Mouse (Mus musculus): ENCODE measurements around the gene Klhdc7a. TPM values are rescaled to one million over a fixed set of nuclear protein-coding genes. Genes with fewer than 3 reads are reported as not detected.

Gene Klhdc7a
- total and polyA plus RNA-seq, 2 experiments from 2014 or later: 0.25 to 1.4 TPM

- Histone ChIP-seq H3K27ac (ENCODE audit: low read depth, low read length) (no peak overlapping the region), H3K4me3 (ENCODE audit: low read depth, low read length) (no peak overlapping the region), H3K4me2 (ENCODE audit: low read depth, low read length, poor library complexity, severe bottlenecking) (no peak overlapping the region), H3K36me3 (ENCODE audit: insufficient read depth, low read length) (no peaks in the 10 kb centered on the region), H3K9ac (replicated peaks; ENCODE audit: low read length, poor library complexity, severe bottlenecking) (no peak overlapping the region), H3K9me3 (ENCODE audit: low read length) (no peaks in the 10 kb centered on the region), H3K27me3 (ENCODE audit: insufficient read depth, low read length) (no peaks in the 10 kb centered on the region), H3K4me1 (ENCODE audit: insufficient read depth, low read length) (no peaks in the 10 kb centered on the region)
- no peak for ATAC-seq (ENCODE audit: low FRiP score)
- TF ChIP-seq CTCF (IDR thresholded peaks at IDR 0.05): no peak
- no peak for DNase-seq (ENCODE audit: low spot score)
- WGBS: 77% methylated on average over 5 of the region's 5 CpGs
Measured at GRCm38 (mm10) chr4:140000911-140001310, 33.1 kb upstream of the Klhdc7a start.

- DNase-seq (ENCODE audit: low spot score) (no peak), ATAC-seq (ENCODE audit: low FRiP score) (no peak)
- H3K4me1 ChIP-seq (ENCODE audit: insufficient read depth, low read length): no peaks in the 10 kb centered on the region
- no peaks in the 10 kb centered on the region for H3K9me3 ChIP-seq (ENCODE audit: low read length)
- H3K27ac ChIP-seq (ENCODE audit: low read depth, low read length): no peak overlapping the region
- no peak overlapping the region for H3K4me2 ChIP-seq (ENCODE audit: low read depth, low read length, poor library complexity, severe bottlenecking)
- no peak for TF ChIP-seq CTCF (IDR thresholded peaks at IDR 0.05)
- 44% methylated on average over 7 of the region's 7 CpGs for WGBS
- H3K9ac ChIP-seq (replicated peaks; ENCODE audit: low read length, poor library complexity, severe bottlenecking): no peak overlapping the region
- no peak overlapping the region for H3K4me3 ChIP-seq (ENCODE audit: low read depth, low read length)
- H3K36me3 ChIP-seq (ENCODE audit: insufficient read depth, low read length): no peaks in the 10 kb centered on the region
- no peaks in the 10 kb centered on the region for H3K27me3 ChIP-seq (ENCODE audit: insufficient read depth, low read length)
Measured at GRCm38 (mm10) chr4:139999033-139999432, 31.2 kb upstream of the Klhdc7a start.

GRCm38 (mm10) chr4:139995659-139996058, 27.8 kb upstream of the Klhdc7a start:
- H3K36me3 ChIP-seq (ENCODE audit: insufficient read depth, low read length): no peaks in the 10 kb centered on the region
- H3K27ac ChIP-seq (ENCODE audit: low read depth, low read length): no peak overlapping the region
- ATAC-seq (ENCODE audit: low FRiP score) (no peak), DNase-seq (ENCODE audit: low spot score) (peak; percentile 58)
- H3K9ac ChIP-seq (replicated peaks; ENCODE audit: low read length, poor library complexity, severe bottlenecking): no peak overlapping the region
- TF ChIP-seq CTCF (IDR thresholded peaks at IDR 0.05): no peak
- 49% methylated on average over 8 of the region's 8 CpGs for WGBS
- H3K4me1 ChIP-seq (ENCODE audit: insufficient read depth, low read length): 0 out of 2 replicates have a peak, but pooled peaks cover 2% of the 10 kb centered on the region
- H3K4me2 ChIP-seq (ENCODE audit: low read depth, low read length, poor library complexity, severe bottlenecking): no peak overlapping the region
- H3K27me3 ChIP-seq (ENCODE audit: insufficient read depth, low read length): no peaks in the 10 kb centered on the region
- H3K4me3 ChIP-seq (ENCODE audit: low read depth, low read length): no peak overlapping the region
- no peaks in the 10 kb centered on the region for H3K9me3 ChIP-seq (ENCODE audit: low read length)

DNA sequence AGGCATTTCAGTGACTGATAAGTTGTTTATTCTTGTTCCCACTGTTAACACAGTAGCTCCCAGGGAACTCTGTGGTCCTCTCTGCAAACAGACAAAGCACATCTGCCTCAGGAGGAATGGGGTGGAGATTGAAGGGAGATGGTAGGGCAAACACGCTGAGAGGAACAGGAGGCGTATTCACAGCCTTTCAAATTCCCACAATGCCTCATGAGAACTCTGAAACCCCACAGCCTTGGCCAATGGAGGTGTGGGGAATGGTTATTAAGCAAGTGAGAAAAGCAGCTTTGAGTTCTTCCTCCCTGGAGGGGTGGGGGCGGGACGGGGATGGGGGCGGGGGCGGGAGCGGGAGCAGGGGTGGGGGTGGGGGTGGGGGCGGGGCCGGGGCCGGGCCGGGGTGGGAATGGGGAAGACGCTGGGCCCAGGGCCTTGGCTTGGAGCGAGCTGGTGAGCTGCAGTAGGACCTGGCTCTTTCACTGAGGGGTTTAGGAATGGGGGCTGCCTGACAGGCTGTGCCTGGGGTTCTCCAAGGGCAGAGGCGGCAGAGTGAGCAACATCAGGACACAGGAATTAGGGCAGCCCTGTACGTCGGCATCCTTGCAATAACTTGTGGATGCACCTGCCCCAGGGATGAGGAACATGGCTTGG, 25.4 kb upstream of the Klhdc7a start:
- TF ChIP-seq CTCF (IDR thresholded peaks at IDR 0.05): no peak
- Histone ChIP-seq H3K27me3 (ENCODE audit: insufficient read depth, low read length) (no peaks in the 10 kb centered on the region), H3K36me3 (ENCODE audit: insufficient read depth, low read length) (no peaks in the 10 kb centered on the region), H3K27ac (ENCODE audit: low read depth, low read length) (no peak overlapping the region), H3K4me1 (ENCODE audit: insufficient read depth, low read length) (0 out of 2 replicates have a peak, but pooled peaks cover 2% of the 10 kb centered on the region), H3K4me2 (ENCODE audit: low read depth, low read length, poor library complexity, severe bottlenecking) (no peak overlapping the region), H3K9ac (replicated peaks; ENCODE audit: low read length, poor library complexity, severe bottlenecking) (no peak overlapping the region), H3K9me3 (ENCODE audit: low read length) (no peaks in the 10 kb centered on the region), H3K4me3 (ENCODE audit: low read depth, low read length) (no peak overlapping the region)
- WGBS: 9% methylated on average over 14 of the region's 16 CpGs
- DNase-seq (ENCODE audit: low spot score) (no peak), ATAC-seq (ENCODE audit: low FRiP score) (no peak)

- DNase-seq (ENCODE audit: low spot score) (no peak), ATAC-seq (ENCODE audit: low FRiP score) (no peak)
- Histone ChIP-seq H3K4me3 (ENCODE audit: low read depth, low read length) (no peak overlapping the region), H3K4me1 (ENCODE audit: insufficient read depth, low read length) (peaks cover 7% of the 10 kb centered on the region; the same call in 1 of the 2 replicates), H3K9ac (replicated peaks; ENCODE audit: low read length, poor library complexity, severe bottlenecking) (no peak overlapping the region), H3K36me3 (ENCODE audit: insufficient read depth, low read length) (no peaks in the 10 kb centered on the region), H3K4me2 (ENCODE audit: low read depth, low read length, poor library complexity, severe bottlenecking) (no peak overlapping the region), H3K27me3 (ENCODE audit: insufficient read depth, low read length) (no peaks in the 10 kb centered on the region), H3K9me3 (ENCODE audit: low read length) (no peaks in the 10 kb centered on the region), H3K27ac (ENCODE audit: low read depth, low read length) (no peak overlapping the region)
- 21% methylated on average over 7 of the region's 7 CpGs for WGBS
- no peak for TF ChIP-seq CTCF (IDR thresholded peaks at IDR 0.05)
Measured at GRCm38 (mm10) chr4:139986913-139987312, 19.1 kb upstream of the Klhdc7a start.

DNA sequence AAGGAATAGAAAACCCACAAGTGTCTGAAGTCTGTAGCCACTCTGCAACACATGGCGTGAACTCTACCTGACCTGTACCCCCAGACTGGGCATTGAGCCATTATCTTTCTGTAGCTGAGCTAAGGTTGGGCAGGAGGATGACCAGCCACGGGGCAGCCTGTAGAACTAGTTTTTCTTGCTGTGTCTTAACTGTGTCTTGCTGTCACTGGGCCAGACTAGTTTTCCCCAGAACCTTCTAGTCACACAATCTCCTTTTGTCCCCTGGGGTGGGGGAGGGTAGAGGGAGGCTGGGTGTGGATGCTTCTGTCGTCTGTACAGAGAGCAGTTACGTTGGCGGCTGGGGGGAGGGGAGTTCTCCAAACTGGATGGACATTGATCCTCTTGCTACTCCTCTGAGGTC, 10.9 kb upstream of the Klhdc7a start:
- H3K9ac ChIP-seq (replicated peaks; ENCODE audit: low read length, poor library complexity, severe bottlenecking): no peak overlapping the region
- no peak overlapping the region for H3K27ac ChIP-seq (ENCODE audit: low read depth, low read length)
- DNase-seq (ENCODE audit: low spot score): no peak
- no peaks in the 10 kb centered on the region for H3K27me3 ChIP-seq (ENCODE audit: insufficient read depth, low read length)
- H3K9me3 ChIP-seq (ENCODE audit: low read length): no peaks in the 10 kb centered on the region
- no peak overlapping the region for H3K4me3 ChIP-seq (ENCODE audit: low read depth, low read length)
- TF ChIP-seq CTCF (IDR thresholded peaks at IDR 0.05): no peak
- no peak for ATAC-seq (ENCODE audit: low FRiP score)
- WGBS: 47% methylated on average over 5 of the region's 5 CpGs
- H3K36me3 ChIP-seq (ENCODE audit: insufficient read depth, low read length): no peaks in the 10 kb centered on the region
- no peak overlapping the region for H3K4me2 ChIP-seq (ENCODE audit: low read depth, low read length, poor library complexity, severe bottlenecking)
- peaks cover 11% of the 10 kb centered on the region; the same call in 1 of the 2 replicates for H3K4me1 ChIP-seq (ENCODE audit: insufficient read depth, low read length)
